Mouse (Mus musculus) bone marrow, adult 2 months (tissue): ENCODE measurements around the gene Rxfp2. TPM values are rescaled to one million over a fixed set of nuclear protein-coding genes. Genes with fewer than 3 reads are reported as not detected.

Experiments
- H3K27ac ChIP-seq: fragments of 200-500 bp; 2 replicates; pipeline ENCODE4 v1.5.1; 2012; ENCODE audit warnings: low read depth, mild to moderate bottlenecking, control low read depth, inconsistent platforms, low read length; ENCODE audit not compliant: control insufficient read depth, poor library complexity, insufficient read depth
- H3K4me1 ChIP-seq: fragments of 200-500 bp; 2 replicates; pipeline ENCODE4 v1.6.1; 2011; ENCODE audit warnings: low read length; ENCODE audit not compliant: control insufficient read depth, insufficient read depth
- H3K4me3 ChIP-seq: fragments of 200-500 bp; replicated peaks from 2 replicates; pipeline ENCODE3; 2011; ENCODE audit warnings: mild to moderate bottlenecking, low read depth, low read length, control low read depth; ENCODE audit not compliant: control insufficient read depth
- CTCF ChIP-seq: fragments of 200-500 bp; IDR thresholded peaks from 2 replicates; pipeline ENCODE4 v1.5.1; 2011; ENCODE audit warnings: low read length, control low read depth; ENCODE audit not compliant: control insufficient read depth, insufficient read depth
- POLR2A ChIP-seq: fragments of 200-500 bp; IDR thresholded peaks from 2 replicates; pipeline ENCODE4 v1.6.1; 2011; ENCODE audit warnings: low read depth, mild to moderate bottlenecking, control low read depth, low read length, borderline replicate concordance; ENCODE audit not compliant: control insufficient read depth
- WGBS: fragments of 180-500 bp; shearing (Covaris S2); methylation state at CpG from one replicate; pipeline ENCODE4 v1.1.7; 2018; 5-methylcytosine and 5-hydroxymethylcytosine counted together
- polyA plus RNA-seq: library from polyadenylated mRNA; stranded (reverse); fragments of >200 nt; gene quantifications from 2 replicates; pipeline ENCODE4 v1.2.4, GENCODE M21; 2011; ENCODE audit warnings: low replicate concordance; ENCODE audit not compliant: missing spikeins, insufficient read depth, insufficient read length

The Rxfp2 gene
- polyA plus RNA-seq, result not detected in 2 replicates

DNA sequence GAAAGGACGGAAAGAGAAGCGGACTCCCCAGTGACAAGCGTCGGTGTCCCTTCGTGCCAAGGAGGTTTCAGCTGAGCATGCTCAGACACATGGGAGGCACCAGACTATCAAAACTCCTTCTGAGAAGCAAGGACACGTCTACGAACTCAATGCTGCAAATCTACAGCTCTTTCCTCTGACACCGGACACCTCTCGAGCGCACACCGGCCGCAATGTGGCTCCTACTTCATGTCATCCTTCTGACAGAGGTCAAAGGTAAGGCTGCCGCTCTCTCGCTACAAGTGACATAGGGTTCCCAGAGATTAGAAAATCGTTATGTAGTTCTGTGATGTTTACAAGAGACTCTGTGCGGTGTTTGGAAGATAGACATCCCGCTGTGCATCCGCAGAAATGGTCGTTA, at the start of gene Rxfp2:
TSS of gene Rxfp2 (plus strand) at position 20 of the 400 bp plus-strand sequence.
- Histone ChIP-seq H3K4me3 (no peak within 1 kb of the TSS), H3K4me1 (no peaks in the 10 kb centered on the region), H3K27ac (no peak within 1 kb of the TSS)
- TF ChIP-seq POLR2A, result no peak
- no peak for TF ChIP-seq CTCF
- 88% methylated on average over 19 of the region's 19 CpGs for WGBS

- no peak for TF ChIP-seq POLR2A
- no peak for TF ChIP-seq CTCF
- H3K27ac ChIP-seq, result no peak overlapping the region
- 79% methylated on average over 11 of the region's 11 CpGs for WGBS
These were observed 48.2 kb upstream of the Rxfp2 start for GRCm38 (mm10) chr5:149970261-149970660.

DNA sequence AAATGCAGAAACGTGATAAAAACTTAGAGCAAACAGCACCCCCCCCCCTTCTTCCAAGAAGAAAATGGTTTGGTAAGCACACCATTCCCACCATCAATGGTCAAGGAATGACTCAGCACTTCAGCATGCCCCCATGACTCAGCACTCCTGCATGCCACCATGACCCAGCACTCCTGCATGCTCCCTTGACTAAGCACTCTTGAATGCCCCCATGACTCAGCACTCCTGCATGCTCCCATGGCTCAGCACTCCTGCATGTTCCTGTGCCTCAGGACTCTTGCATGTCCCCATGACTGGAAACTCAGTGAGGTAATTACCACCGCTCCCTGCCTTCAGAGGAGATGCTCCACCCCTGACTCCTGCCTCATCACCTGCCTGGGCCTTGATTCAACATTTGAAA, 41.4 kb upstream of the Rxfp2 start:
- 77% methylated on average over 2 of the region's 2 CpGs for WGBS

More at GRCm38 (mm10) chr5:149970261-149970660, 48.2 kb upstream of the Rxfp2 start:
- Histone ChIP-seq H3K4me3 (no peak overlapping the region), H3K4me1 (no peaks in the 10 kb centered on the region)

DNA sequence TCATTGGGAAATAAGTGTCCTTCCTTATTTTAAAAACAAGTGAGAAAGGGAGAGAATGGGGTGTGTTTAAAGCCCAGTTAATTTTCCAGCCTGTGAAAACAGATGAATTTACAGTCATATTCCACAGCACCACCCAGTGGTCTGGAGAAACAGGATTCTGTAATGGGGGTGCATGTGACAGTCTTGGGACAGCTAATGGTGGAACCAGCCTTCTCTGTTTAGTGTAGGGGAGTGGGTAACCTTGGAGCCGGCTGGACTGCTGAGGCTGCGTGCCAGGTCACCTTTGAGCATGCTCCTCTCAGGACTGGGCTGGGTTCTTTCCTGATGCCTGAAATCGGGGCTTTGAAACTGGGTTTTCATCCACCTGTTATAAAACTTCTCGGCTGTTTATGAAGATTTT, 34.9 kb upstream of the Rxfp2 start:
- H3K4me1 ChIP-seq, result no peaks in the 10 kb centered on the region
- no peak overlapping the region for H3K4me3 ChIP-seq
- WGBS, result 78% methylated on average over 4 of the region's 4 CpGs
- TF ChIP-seq POLR2A (no peak), CTCF (no peak)
- H3K27ac ChIP-seq, result no peak overlapping the region

More for the DNA sequence above, 41.4 kb upstream of the Rxfp2 start:
- no peak overlapping the region for H3K4me3 ChIP-seq
- no peak overlapping the region for H3K27ac ChIP-seq
- H3K4me1 ChIP-seq, result no peaks in the 10 kb centered on the region
- TF ChIP-seq CTCF (no peak), POLR2A (no peak)

DNA sequence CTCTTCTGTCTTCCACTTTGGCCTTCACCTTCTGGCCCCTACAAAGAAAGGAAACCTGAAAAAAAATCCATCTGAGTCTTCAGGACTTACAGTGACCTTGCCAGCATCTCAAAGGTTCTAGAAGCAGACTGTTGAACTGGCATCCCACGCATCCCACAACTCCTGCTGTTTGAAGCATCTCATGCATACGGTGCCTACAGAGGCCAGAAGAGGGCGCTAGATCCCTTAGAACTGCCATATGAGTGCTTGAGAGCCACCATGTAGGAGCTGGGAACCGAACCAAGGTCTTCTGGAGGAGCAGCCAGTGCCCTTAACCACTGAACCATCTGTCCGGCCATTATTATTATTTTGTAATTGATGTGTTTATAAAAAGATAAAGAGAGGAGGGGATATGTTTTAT, 23.9 kb upstream of the Rxfp2 start:
- TF ChIP-seq CTCF, result no peak
- no peak for TF ChIP-seq POLR2A
- no peaks in the 10 kb centered on the region for H3K4me1 ChIP-seq
- 69% methylated on average over 5 of the region's 5 CpGs for WGBS
- H3K4me3 ChIP-seq, result no peak overlapping the region
- no peak overlapping the region for H3K27ac ChIP-seq

- TF ChIP-seq POLR2A (no peak), CTCF (no peak)
- Histone ChIP-seq H3K27ac (no peak overlapping the region), H3K4me3 (no peak overlapping the region), H3K4me1 (no peaks in the 10 kb centered on the region)
- 87% methylated on average over 4 of the region's 4 CpGs for WGBS
These were observed 21.9 kb upstream of the Rxfp2 start for GRCm38 (mm10) chr5:149996614-149997013.

DNA sequence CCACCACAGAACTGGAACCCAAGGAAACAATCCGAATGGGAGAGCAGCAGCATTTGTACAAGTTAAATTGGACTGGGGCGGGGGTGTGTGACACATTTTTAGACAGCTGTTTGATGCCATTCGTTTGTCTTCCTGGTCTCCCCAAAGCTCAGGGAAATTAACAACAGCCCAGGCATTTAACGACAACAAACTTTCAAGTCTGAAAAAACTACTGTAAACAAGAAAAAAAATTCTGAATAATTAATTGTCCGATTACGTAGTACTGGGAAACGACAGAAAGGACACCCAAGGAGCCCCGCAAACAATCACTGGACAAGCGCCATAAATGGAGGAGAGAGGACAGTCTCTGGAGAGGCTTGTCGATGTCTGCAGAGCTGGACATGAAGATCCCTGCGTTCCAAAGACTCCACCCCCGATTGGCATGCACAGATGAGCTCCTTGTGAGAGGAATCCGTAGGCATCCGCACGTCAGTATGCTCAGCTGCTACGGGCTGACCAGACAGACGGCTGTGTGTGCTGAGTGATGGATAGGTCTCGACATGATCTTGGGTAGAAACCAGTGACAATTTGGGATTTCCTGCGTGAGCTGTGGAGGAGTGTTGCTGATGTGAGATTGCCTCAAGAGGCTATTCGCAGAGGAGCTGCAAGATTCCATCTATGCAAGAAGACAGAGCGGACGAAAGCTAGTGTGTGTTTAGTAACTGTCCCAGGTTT, 21.0 kb upstream of the Rxfp2 start:
- no peak overlapping the region for H3K4me3 ChIP-seq
- 85% methylated on average over 22 of the region's 22 CpGs for WGBS
- TF ChIP-seq CTCF, result no peak
- no peak for TF ChIP-seq POLR2A
- no peak overlapping the region for H3K27ac ChIP-seq
- H3K4me1 ChIP-seq, result no peaks in the 10 kb centered on the region

GRCm38 (mm10) chr5:149998311-149998710, 20.2 kb upstream of the Rxfp2 start:
- H3K4me3 ChIP-seq, result no peak overlapping the region
- no peaks in the 10 kb centered on the region for H3K4me1 ChIP-seq
- no peak for TF ChIP-seq CTCF
- TF ChIP-seq POLR2A, result no peak
- H3K27ac ChIP-seq, result no peak overlapping the region
- WGBS, result 70% methylated on average over 7 of the region's 7 CpGs
